Mouse (Mus musculus) CH12.LX (cell line): ENCODE measurements around the gene Ptms. TPM values are rescaled to one million over a fixed set of nuclear protein-coding genes. Genes with fewer than 3 reads are reported as not detected.

Source experiments
- DNase-seq: peaks from one replicate; pipeline ENCODE4 v3.0.0-alpha.2; 2013; ENCODE audit errors: extremely low read depth
- H3K27ac ChIP-seq: 2 replicates; pipeline ENCODE4 v1.5.1; 2012; ENCODE audit warnings: low read depth, mild to moderate bottlenecking, control low read depth, moderate library complexity; ENCODE audit not compliant: insufficient read depth
- H3K27me3 ChIP-seq: replicated peaks from 2 replicates; pipeline ENCODE3; 2012; ENCODE audit warnings: inconsistent platforms
- H3K36me3 ChIP-seq, 2 experiments: replicated peaks in 1 of 2; 2 replicates each; pipeline versions ENCODE3 to v1.6.1; 2012; ENCODE audit warnings: inconsistent platforms in 1 of 2, low read length in 1 of 2, mild to moderate bottlenecking in 1 of 2, mixed read lengths in 1 of 2, moderate library complexity in 1 of 2; ENCODE audit not compliant: control insufficient read depth in 1 of 2, insufficient read depth in 1 of 2
- H3K4me1 ChIP-seq, 2 experiments: 2 replicates each; pipeline ENCODE4 v1.6.1; 2012; ENCODE audit warnings: inconsistent platforms in 1 of 2, moderate library complexity in 1 of 2; ENCODE audit not compliant: insufficient read depth in 2 of 2, control insufficient read depth in 1 of 2
- H3K4me2 ChIP-seq: 2 replicates; pipeline ENCODE4 v1.6.1; 2012; ENCODE audit warnings: low read depth, mild to moderate bottlenecking, control low read depth; ENCODE audit not compliant: poor library complexity, insufficient read depth, severe bottlenecking
- H3K4me3 ChIP-seq, 3 experiments: fragments of 150-350 bp in 1 of 3; sonication (generic) in 1 of 3; replicated peaks in 1 of 3; 2 replicates each; pipeline versions ENCODE3 to v1.5.1; 2011 to 2012; ENCODE audit warnings: low read depth in 2 of 3, low read length in 2 of 3, mild to moderate bottlenecking in 2 of 3, moderate library complexity in 2 of 3, control low read depth in 1 of 3, improper control_type of control experiment in 1 of 3, inconsistent platforms in 1 of 3, mixed read lengths in 1 of 3; ENCODE audit not compliant: poor library complexity in 1 of 3
- H3K79me2 ChIP-seq: replicated peaks from 2 replicates; pipeline ENCODE4 v1.6.1; 2012; ENCODE audit warnings: mild to moderate bottlenecking, moderate library complexity; ENCODE audit not compliant: control insufficient read depth, poor library complexity, insufficient read depth, severe bottlenecking; ENCODE audit errors: extremely low read depth
- H3K9ac ChIP-seq: 2 replicates; pipeline ENCODE4 v1.6.1; 2012; ENCODE audit warnings: low read depth, mild to moderate bottlenecking, control low read depth, moderate library complexity; ENCODE audit not compliant: insufficient read depth
- H3K9me3 ChIP-seq: replicated peaks from 2 replicates; pipeline ENCODE3; 2012; ENCODE audit warnings: low read length, inconsistent platforms, mixed read lengths
- IRF4 ChIP-seq: IDR thresholded peaks from 2 replicates; pipeline ENCODE4 v1.6.1; 2014; ENCODE audit warnings: low read depth, mild to moderate bottlenecking, inconsistent platforms, low read length, improper control_type of control experiment
- JUN ChIP-seq: IDR thresholded peaks from 2 replicates; pipeline ENCODE4 v1.6.1; 2011; ENCODE audit warnings: low read depth, mild to moderate bottlenecking, low read length, improper control_type of control experiment, moderate library complexity; ENCODE audit not compliant: insufficient read depth
- MAFK ChIP-seq: IDR thresholded peaks from 2 replicates; pipeline ENCODE4 v1.6.1; 2011; ENCODE audit warnings: low read length, improper control_type of control experiment; ENCODE audit not compliant: insufficient replicate concordance
- MEF2A ChIP-seq: IDR thresholded peaks from 2 replicates; pipeline ENCODE4 v1.6.1; 2014; ENCODE audit warnings: low read depth, mild to moderate bottlenecking, inconsistent platforms, low read length, improper control_type of control experiment, borderline replicate concordance
- MXI1 ChIP-seq: IDR thresholded peaks from 2 replicates; pipeline ENCODE4 v1.6.1; 2011; ENCODE audit warnings: mild to moderate bottlenecking, low read depth, low read length, improper control_type of control experiment
- NRF1 ChIP-seq: IDR thresholded peaks from 2 replicates; pipeline ENCODE4 v1.6.1; 2014; ENCODE audit warnings: low read depth, mild to moderate bottlenecking, inconsistent platforms, low read length, improper control_type of control experiment, moderate library complexity
- PAX5 ChIP-seq: IDR thresholded peaks from 2 replicates; pipeline ENCODE4 v1.6.1; 2012; ENCODE audit warnings: low read length, inconsistent platforms, mixed read lengths
- TBP ChIP-seq: conservative IDR thresholded peaks from 2 replicates; pipeline ENCODE4 v1.6.1; 2011; ENCODE audit warnings: low read depth, low read length, improper control_type of control experiment
- TCF12 ChIP-seq: IDR thresholded peaks from 2 replicates; pipeline ENCODE4 v1.6.1; 2014; ENCODE audit warnings: low read depth, mild to moderate bottlenecking, inconsistent platforms, low read length, improper control_type of control experiment
- ZKSCAN1 ChIP-seq: IDR thresholded peaks from 2 replicates; pipeline ENCODE4 v1.6.1; 2012; ENCODE audit warnings: low read depth, inconsistent platforms, low read length, improper control_type of control experiment, borderline replicate concordance
- ZMIZ1 ChIP-seq: IDR thresholded peaks from 2 replicates; pipeline ENCODE4 v1.6.1; 2012; ENCODE audit warnings: low read depth, mild to moderate bottlenecking, inconsistent platforms, low read length, improper control_type of control experiment
- dilution Hi-C: fragments of 300-500 bp; cut with MboI; formaldehyde crosslinking; loops from 2 replicates; pipeline ENCODE4 v1.14.3; 2020; ENCODE audit warnings: low sequenced_read_pairs; ENCODE audit not compliant: extremely low pct_unique_long_range_greater_than_20kb, extremely low pct_ligation_motif_present
- in situ Hi-C: fragments of 300-500 bp; cut with MboI; formaldehyde crosslinking; loops from 3 replicates; pipeline ENCODE4 v1.14.3; 2019; ENCODE audit warnings: low sequenced_read_pairs, low pct_ligation_motif_present, low pct_unique_long_range_greater_than_20kb, mixed read lengths
- polyA plus RNA-seq: library from polyadenylated mRNA; unstranded; fragments of >175 nt; gene quantifications from 2 replicates; pipeline ENCODE4 v1.2.1, GENCODE M21; 2012; ENCODE audit warnings: low read depth; ENCODE audit not compliant: insufficient read length
- total RNA-seq, 2 experiments: library from RNA; depleted of rRNA; stranded (reverse); fragments of 300-350 nt in 1 of 2; fragments of >200 nt in 1 of 2; gene quantifications; 2 replicates each; pipeline ENCODE4 v1.2.3; 2012 to 2014

The Ptms gene
- total and polyA plus RNA-seq, 3 experiments, result 7.0 to 99.6 (median 12.8) TPM

GRCm38 (mm10) chr6:124881821-124882220, 38.1 kb downstream of the Ptms start:
- Histone ChIP-seq H3K4me3 (no peak overlapping the region), H3K27ac (no peak overlapping the region), H3K9ac (no peak overlapping the region), H3K79me2 (no peaks in the 10 kb centered on the region), H3K9me3 (no peaks in the 10 kb centered on the region), H3K4me1 (peaks cover 2 to 11% of the 10 kb centered on the region in 2 experiments; a peak in 2 of 4 replicates), H3K4me2 (no peak overlapping the region), H3K27me3 (no peaks in the 10 kb centered on the region), H3K36me3 (no peaks in the 10 kb centered on the region)
- DNase-seq, result no peak
- dilution Hi-C loops (no loop called here), in situ Hi-C loops (no loop called here)
- TF ChIP-seq ZKSCAN1 (no peak), JUN (no peak), TCF12 (no peak), MAFK (no peak)

GRCm38 (mm10) chr6:124879390-124879789, 40.5 kb downstream of the Ptms start:
- Histone ChIP-seq H3K4me1 (peaks cover 7 to 13% of the 10 kb centered on the region in 2 experiments; a peak in 3 of 4 replicates), H3K4me3 (no peak overlapping the region), H3K4me2 (no peak overlapping the region), H3K79me2 (no peaks in the 10 kb centered on the region), H3K9ac (no peak overlapping the region), H3K36me3 (no peaks in the 10 kb centered on the region), H3K27me3 (no peaks in the 10 kb centered on the region), H3K27ac (no peak overlapping the region), H3K9me3 (no peaks in the 10 kb centered on the region)
- dilution Hi-C loops, result no loop called here
- TF ChIP-seq NRF1, result no peak
- TF ChIP-seq PAX5, result no peak
- no peak for TF ChIP-seq MEF2A
- TF ChIP-seq MXI1, result no peak
- no peak for TF ChIP-seq TBP
- TF ChIP-seq TCF12, result no peak; the same call in 1 of the 2 replicates
- DNase-seq, result peak; percentile 24
- in situ Hi-C loops, result no loop called here

DNA sequence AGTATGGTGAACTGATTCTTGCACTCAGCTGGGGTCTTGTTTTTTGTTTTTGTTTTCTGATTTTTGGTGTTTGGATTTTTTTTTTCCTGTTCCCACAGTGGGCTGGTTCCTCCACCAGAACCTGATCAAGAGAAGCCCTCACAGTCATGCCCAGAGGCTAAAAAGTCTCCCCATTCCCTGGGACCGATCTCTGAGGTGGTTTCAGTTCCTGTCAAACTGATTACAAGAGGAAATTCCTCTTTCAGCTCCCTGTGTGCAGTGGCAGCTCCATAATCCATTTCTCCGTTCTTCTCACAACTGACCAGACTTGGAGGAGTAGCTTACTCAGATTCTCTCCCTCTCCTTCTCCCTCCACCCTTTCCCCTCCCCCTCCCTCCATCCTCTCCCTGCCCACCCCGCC, 45.6 kb downstream of the Ptms start:
- dilution Hi-C loops, result no loop called here
- Histone ChIP-seq H3K9ac (no peak overlapping the region), H3K27me3 (no peaks in the 10 kb centered on the region)
- TF ChIP-seq ZMIZ1 (no peak), IRF4 (peak; percentile 41; the same call in 1 of the 2 replicates)
- TF ChIP-seq, all 38 proteins: peak for 1
- no peak for DNase-seq
- Histone ChIP-seq H3K4me1 (peaks cover 5 to 11% of the 10 kb centered on the region in 2 experiments; a peak in 3 of 4 replicates), H3K4me2 (peak overlapping the region; percentile 8; the same call in 1 of the 2 replicates), H3K9me3 (no peaks in the 10 kb centered on the region), H3K36me3 (no peaks in the 10 kb centered on the region), H3K79me2 (no peaks in the 10 kb centered on the region), H3K4me3 (no peak overlapping the region), H3K27ac (no peak overlapping the region)
- in situ Hi-C loops, result loop anchor here (25.0 kb wide), 1 partner anchor 163 kb away; the partner anchor contains the start of genes Acrbp and Ing4
